Mouse (Mus musculus): ENCODE results near the gene Rabep2. TPM values are rescaled to one million over a fixed set of nuclear protein-coding genes. Genes with fewer than 3 reads are reported as not detected.
"Not testable (repeated sequence)": the region's sequence is repeated elsewhere in the genome, so short reads cannot be mapped to it uniquely, and the experiment has no call there.

Rabep2 gene
- total RNA-seq (2021): 1 to 10 TPM; 8.7 to 8.8 TPM

DNA sequence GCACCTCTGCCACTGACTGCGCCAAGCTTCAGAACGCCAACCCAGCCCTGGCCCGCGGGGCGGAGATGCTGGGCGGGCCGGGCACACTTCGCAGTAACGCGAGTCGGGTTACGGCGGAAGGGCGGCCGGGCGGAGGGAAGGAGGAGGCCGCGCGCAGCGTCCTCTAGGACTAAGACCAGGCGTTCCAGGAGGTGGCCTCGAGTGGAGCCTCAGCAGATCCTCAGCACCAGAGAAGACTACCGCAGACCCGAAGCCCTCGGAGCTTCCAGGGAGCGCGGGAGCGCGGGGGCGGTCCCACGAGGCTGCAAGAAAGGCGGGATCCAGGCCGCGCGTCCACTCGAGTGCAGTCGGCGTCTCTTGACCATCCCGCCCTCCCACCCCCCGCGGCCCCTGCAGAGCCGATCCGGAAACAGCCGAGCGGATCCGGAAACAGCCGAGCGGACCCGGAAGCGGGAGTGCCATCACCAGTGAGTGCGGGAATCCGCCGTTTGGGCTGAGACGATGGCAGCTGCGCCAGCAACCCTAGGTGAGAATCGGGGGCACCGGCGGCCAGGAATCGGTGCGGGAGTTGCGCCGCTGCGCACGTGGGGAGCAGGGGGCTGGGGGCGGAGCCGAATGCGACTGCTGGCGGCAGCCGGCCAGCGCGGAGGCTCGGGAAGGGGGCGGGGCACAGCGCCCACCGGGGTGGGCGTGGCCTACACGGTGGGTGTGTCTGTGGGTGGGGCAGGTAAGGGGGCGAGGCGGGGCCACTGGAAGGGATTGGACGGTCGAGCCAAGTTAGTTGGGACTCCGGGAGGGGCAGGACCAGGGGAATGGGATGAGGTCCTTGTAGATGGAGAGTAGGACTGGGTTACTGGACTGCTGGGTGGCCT is at the start of gene Rabep2:
TSS of gene Rabep2 (plus strand) at position 129 of the 872 bp plus-strand sequence.
- intact Hi-C loops (cut with DNase I): no loop called here
- peak; percentile 88 to 96 for DNase-seq (ENCODE audit: extremely low spot score in 1 of 2, low spot score in 2 of 2)

DNA sequence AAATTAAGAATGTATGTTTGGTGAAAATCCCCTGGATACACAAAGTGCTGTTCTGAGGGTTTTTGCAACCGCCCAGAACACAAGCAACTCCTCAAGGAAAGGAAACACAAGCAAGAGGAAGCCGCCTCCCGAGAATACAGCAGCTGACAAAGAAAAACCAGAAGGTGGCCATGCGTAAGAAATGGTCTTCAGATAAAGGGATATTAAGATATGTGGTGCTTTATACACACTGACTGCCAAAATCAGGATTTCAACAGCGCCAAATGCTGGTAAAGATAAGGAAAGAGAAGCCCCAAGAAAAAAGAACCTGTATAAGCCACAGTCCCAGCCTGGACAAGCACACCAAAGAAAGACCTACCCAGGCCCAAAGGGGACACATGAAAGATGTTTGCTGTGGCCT is 45.0 kb upstream of the Rabep2 start:
- intact Hi-C loops (cut with DNase I): no loop called here
- DNase-seq (ENCODE audit: extremely low spot score in 1 of 2, low spot score in 2 of 2): no peak

- intact Hi-C loops (cut with DNase I): no loop called here
- no peak for DNase-seq (ENCODE audit: extremely low spot score in 1 of 2, low spot score in 2 of 2)
These were observed 40.4 kb upstream of the Rabep2 start for GRCm38 (mm10) chr7:126388185-126388584.

DNA sequence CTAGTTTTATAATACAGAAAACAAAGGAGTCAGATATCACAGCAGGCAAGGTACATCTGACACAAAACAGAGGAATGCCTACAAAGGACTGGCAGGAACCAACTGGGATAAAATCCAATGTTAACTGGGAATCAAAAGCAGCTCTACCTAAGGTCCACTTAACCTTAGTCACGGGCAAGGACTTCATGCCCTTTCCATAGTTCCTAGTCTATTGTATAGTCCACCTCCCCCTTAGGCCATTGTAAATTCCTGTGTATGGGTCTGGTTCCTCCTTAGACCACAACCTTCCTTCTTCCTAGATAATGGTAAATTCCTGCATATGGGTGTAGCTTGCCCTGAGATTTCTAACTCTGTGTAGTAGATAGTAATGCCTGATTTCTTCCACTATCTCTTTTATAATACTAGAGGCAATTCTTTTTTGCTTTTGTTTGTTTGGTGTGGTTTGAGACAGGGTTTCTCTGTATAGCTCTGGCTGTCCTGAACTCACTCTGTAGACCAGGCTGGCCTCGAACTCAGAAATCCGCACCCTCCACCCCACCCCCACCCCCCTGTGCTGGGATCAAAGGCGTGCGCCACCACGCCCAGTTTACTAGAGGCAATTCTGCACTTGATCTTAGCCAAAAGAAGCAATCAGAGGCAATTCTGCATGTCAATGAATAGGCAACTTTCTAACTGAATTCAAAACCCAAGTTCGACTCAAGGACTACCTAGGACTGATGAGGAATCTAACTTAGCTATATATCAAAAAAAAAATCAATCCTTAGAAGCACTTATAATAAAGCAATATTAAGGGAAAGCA is 36.3 kb upstream of the Rabep2 start:
- DNase-seq (ENCODE audit: extremely low spot score in 1 of 2, low spot score in 2 of 2); intact Hi-C loops (cut with DNase I): not testable (repeated sequence)

DNA sequence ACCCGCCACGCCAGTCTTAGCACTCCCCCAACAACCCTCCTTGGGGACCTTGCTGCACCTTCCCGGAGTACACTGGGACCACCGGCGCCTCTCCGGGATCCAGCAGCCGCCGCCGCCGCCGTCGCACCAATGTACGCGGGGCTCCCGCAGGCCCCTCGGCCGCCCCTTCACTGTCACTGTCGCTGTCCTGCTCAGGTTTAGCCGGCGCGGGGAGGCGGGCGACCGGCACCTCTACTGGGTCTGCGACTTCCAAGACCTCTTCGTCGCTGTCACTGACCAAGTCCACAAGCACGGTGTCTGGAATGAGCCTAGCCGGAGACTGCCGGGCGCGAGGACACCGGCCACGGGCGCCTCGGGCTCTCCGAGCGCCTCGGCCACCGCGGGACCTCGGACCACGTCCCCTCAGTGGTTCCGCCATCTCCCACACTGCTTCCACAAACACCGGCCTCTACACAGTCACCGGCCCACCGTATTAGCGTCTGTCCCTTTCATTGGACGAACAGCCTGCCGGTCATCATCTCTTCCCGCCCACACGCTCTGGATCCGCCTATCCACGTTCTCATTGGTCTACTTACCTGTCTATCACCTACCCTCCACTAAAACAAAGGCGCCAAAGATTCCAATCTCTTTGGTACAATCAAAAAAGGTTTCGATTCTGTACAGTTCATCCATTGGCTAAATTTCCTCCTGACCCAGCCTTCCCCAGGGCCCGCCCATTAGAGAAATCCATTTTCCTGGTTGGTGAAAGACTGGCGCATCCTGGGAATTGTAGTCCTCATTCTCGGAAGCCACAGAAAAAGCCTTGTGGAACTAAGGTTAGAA is 32.0 kb upstream of the Rabep2 start, which contains the start of gene Nfatc2ip:
TSS of gene Nfatc2ip (minus strand) at position 440 of the 822 bp plus-strand sequence.
- DNase-seq (ENCODE audit: extremely low spot score in 1 of 2, low spot score in 2 of 2): peak; percentile 92 to 99
- intact Hi-C loops (cut with DNase I): loop anchor here (2.0 kb wide), 1 partner anchor 132 kb away; no protein-coding TSS in a partner anchor

GRCm38 (mm10) chr7:126397221-126397620 is 31.3 kb upstream of the Rabep2 start:
- DNase-seq (ENCODE audit: extremely low spot score in 1 of 2, low spot score in 2 of 2): no peak
- intact Hi-C loops (cut with DNase I): loop anchor here (2.0 kb wide), 1 partner anchor 132 kb away; no protein-coding TSS in a partner anchor

DNA sequence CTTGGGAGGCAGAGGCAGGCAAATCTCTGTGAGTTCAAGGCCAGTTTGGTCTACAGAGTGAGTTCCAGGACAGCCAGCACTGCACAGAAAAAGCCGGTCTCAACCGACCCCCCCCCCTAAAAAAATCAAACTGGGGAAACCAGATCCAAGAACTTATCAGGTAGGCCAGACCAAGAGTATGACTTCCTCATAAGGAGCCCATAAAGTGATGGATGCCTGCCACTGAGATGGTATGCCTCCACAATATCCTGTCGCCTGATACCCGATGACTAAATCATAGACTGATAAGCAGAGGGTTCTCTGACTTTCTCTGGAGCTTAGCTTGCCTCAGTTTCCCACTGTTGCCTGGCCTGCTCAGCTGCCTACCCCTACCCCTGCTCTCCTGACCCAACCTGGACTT is 30.7 kb upstream of the Rabep2 start:
- intact Hi-C loops (cut with DNase I): loop anchor here (2.0 kb wide), 1 partner anchor 131 kb away; no protein-coding TSS in a partner anchor
- DNase-seq (ENCODE audit: extremely low spot score in 1 of 2, low spot score in 2 of 2): no peak

DNA sequence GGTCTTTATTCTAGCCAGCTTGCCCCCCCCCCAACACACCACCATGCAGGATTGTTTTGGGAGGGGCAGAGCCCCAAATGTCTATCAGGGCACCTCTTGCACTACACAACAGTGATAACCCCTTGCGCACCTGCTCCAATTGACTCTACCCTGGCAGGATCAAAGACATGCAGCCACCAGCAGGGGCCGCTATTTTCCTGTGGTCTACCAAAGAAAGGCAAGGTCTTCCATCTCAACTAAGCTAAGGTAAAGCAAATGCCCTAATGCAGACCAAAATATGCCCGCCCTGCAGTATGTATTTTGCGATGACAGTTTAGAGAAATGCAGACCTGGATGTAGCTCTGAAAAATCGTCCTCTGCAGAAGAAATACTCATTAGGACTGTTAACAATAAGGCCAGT is 29.0 kb upstream of the Rabep2 start:
- intact Hi-C loops (cut with DNase I): no loop called here
- DNase-seq (ENCODE audit: extremely low spot score in 1 of 2, low spot score in 2 of 2): peak; percentile 51 to 85

DNA sequence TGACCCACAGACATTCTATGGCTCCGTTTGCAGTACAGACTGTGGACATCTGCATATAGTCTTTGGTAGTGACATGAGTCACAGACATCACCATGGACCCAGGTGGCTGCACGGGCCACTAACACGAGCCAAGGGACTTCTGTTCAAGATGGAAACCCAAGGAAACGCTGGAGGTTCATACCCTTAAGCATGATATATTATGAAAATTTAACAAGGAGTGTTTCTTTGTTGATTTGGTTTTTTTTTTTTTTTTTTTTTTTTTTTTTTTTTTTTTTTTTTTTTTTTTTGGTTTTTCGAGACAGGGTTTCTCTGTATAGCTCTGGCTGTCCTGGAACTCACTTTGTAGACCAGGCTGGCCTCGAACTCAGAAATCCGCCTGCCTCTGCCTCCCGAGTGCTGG is 26.0 kb upstream of the Rabep2 start:
- intact Hi-C loops (cut with DNase I): loop anchor here (5.0 kb wide), 1 partner anchor 115 kb away; no protein-coding TSS in a partner anchor
- not testable (repeated sequence) for DNase-seq (ENCODE audit: extremely low spot score in 1 of 2, low spot score in 2 of 2)

GRCm38 (mm10) chr7:126408686-126409085 is 19.9 kb upstream of the Rabep2 start:
- intact Hi-C loops (cut with DNase I): no loop called here
- DNase-seq (ENCODE audit: extremely low spot score in 1 of 2, low spot score in 2 of 2): no peak

DNA sequence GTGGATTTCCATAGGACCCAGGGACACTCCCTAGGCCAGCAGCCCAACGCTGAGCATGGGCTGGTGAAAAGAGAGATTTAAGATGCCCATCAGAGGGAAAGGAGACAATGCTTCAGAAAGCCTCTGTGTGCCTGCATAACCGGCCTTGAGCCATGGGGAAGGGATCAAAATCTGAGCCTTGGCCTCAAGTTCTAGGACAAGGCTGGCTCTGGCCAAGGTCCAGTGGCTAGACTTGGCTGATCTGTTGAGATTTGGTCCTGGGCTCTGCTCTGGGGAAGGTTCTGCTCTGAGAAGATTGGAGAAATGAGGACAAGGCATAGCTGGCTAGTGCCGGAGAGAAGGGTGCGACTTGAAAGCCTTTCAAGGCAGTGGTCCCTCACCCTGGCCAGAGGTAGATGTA is 17.5 kb upstream of the Rabep2 start:
- DNase-seq (ENCODE audit: extremely low spot score in 1 of 2, low spot score in 2 of 2): no peak
- intact Hi-C loops (cut with DNase I): no loop called here

GRCm38 (mm10) chr7:126414725-126415124 is 13.8 kb upstream of the Rabep2 start, which contains the start of gene Cd19:
Gene Cd19 (minus strand): TSS chr7:126414889.
- intact Hi-C loops (cut with DNase I): no loop called here
- no peak for DNase-seq (ENCODE audit: extremely low spot score in 1 of 2, low spot score in 2 of 2)

GRCm38 (mm10) chr7:126416615-126417014 is 11.9 kb upstream of the Rabep2 start:
- DNase-seq (ENCODE audit: extremely low spot score in 1 of 2, low spot score in 2 of 2): no peak
- intact Hi-C loops (cut with DNase I): no loop called here

- intact Hi-C loops (cut with DNase I): no loop called here
These were observed 11.5 kb upstream of the Rabep2 start for GRCm38 (mm10) chr7:126417045-126417444.

GRCm38 (mm10) chr7:126417606-126418005 is 11.0 kb upstream of the Rabep2 start:
- no peak for DNase-seq (ENCODE audit: extremely low spot score in 1 of 2, low spot score in 2 of 2)
- intact Hi-C loops (cut with DNase I): no loop called here

More at GRCm38 (mm10) chr7:126417045-126417444, 11.5 kb upstream of the Rabep2 start:
- no peak for DNase-seq (ENCODE audit: extremely low spot score in 1 of 2, low spot score in 2 of 2)

DNA sequence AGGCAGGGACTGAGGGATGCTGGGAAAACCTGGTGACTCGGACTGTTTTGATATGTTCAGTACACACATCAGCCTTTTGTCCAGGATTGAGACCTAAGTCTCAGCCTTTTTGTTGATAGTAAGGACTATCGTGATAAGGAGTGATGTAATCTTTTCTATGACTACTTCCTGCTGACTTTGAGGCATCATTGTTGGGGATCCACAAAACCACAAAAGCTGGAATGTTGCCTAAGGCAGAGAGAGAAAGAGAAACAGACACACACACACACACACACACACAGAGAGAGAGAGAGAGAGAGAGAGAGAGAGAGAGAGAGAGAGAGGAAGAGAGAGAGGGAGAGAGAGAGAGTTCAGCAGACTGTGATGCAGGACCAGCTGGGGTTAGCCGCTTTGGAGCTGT is 10.1 kb upstream of the Rabep2 start:
- no peak for DNase-seq (ENCODE audit: extremely low spot score in 1 of 2, low spot score in 2 of 2)
- intact Hi-C loops (cut with DNase I): no loop called here

- intact Hi-C loops (cut with DNase I): no loop called here
These were observed 6.8 kb upstream of the Rabep2 start for GRCm38 (mm10) chr7:126421756-126422155.

GRCm38 (mm10) chr7:126424161-126424560 is 4.4 kb upstream of the Rabep2 start:
- DNase-seq (ENCODE audit: extremely low spot score in 1 of 2, low spot score in 2 of 2): no peak
- intact Hi-C loops (cut with DNase I): no loop called here

More at GRCm38 (mm10) chr7:126421756-126422155, 6.8 kb upstream of the Rabep2 start:
- no peak for DNase-seq (ENCODE audit: extremely low spot score in 1 of 2, low spot score in 2 of 2)

Data from left cerebral cortex, postnatal 10 days (tissue).